Mouse (Mus musculus): Measurements from ENCODE around the gene Arfgap3.
"Not testable (repeated sequence)": the region's sequence is repeated elsewhere in the genome, so short reads cannot be mapped to it uniquely, and the experiment has no call there.

Arfgap3 gene

DNA sequence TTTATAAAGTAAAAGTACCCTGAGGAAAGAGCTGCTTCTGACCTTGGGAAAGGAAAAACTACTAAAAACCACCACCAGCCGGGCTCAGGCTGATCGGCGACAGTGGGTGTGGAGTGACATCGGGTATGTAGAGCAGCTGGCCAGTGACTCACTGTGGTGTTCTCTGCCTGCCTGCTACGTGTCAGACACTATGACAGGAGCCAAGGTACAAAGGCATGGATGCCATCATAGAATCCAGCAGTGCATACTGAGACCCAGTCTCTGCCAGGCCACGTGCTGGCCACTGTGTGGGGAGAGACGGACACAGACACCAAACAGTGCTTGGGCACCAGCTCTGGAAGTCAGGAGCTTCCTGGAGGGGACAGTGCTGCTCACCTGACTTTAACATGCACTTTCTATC, 5.1 kb downstream of the Arfgap3 start:
- peak in 1 of 2 experiments; percentile 39 for DNase-seq

DNA sequence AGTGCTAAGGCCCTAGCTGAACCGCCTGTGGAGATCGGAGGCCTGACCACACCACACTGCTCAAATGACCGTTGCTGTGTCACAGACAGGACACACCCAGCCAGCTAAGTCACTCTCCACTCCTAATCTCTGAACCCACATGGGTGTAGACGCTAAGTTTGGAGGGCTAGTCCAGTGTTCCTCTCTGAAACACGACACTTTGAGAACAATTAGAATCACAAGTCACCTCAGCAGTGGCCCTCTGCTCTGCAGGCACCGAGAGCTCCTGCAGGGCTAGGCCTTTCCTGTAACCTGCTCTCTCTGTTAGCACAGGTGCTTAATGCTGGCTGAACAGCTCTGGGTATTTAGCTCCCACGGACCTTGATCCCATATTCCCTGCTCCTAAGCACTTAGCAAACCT, 5.9 kb downstream of the Arfgap3 start:
- peak in 1 of 2 experiments; percentile 51 for DNase-seq

DNA sequence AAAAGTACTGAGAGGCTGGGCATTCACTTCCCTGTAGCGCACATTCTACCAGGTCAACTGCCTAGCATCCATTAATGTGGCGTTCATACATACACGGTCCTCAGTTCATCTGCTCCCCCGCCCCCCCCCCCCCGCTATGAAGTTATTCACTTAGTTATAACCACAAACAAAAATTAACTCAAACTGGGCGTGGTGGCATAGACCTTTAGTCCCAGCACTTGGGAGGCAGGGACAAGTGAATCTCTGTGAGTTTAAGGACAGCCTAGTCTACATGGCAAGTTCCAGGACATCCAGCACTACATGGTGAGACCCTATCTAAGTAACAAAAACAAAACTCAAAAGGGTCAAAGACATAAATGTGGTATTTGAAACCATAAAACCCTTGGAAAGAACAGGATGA, 11.1 kb downstream of the Arfgap3 start:
- no peak for DNase-seq

DNA sequence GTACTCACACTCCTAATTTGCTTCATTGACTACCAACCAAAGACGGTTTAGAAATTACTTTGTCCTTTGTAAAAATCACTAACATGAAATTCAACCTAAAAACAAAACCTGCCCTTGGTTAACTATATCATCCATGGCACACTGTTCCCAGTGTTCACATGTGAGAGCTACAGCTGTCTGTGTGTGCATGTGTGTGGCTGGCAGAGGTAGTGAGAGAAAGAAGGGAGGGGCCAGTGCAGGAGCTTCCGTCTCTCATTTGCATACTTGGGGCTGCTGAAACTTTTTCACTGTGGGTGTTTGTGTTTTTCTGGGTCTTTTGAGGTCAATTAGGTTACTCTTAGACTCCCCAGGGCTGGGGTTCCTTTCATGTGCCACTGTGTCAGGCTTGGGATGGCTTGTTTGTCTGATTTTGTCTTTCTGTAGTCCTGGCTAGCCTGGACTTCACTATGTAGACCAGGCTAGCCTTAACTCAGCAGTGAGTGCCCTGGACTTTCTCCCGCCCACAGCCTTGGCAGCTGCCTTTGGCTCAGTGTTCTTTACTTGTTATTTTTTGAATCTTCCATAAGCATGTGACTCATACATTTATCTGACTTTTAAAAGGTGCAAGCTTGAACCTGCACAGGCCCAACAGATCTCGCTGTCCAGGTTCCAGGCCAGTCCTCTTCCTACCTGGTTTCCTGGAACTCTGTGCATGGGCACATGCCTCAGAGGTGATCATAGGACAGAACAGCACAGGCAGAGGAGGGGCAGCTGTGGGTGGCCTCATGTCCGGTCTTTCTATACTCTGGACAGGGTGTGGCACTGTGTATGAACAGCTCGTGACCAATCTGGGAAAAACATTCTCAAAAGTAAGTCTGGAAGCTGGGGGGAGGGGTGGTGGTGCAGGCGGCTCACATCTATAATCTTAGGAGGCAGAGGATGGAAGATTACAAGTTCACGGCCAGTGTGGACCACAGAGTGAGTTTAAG, 11.9 kb downstream of the Arfgap3 start:
- peak; percentile 11 to 62 for DNase-seq

DNA sequence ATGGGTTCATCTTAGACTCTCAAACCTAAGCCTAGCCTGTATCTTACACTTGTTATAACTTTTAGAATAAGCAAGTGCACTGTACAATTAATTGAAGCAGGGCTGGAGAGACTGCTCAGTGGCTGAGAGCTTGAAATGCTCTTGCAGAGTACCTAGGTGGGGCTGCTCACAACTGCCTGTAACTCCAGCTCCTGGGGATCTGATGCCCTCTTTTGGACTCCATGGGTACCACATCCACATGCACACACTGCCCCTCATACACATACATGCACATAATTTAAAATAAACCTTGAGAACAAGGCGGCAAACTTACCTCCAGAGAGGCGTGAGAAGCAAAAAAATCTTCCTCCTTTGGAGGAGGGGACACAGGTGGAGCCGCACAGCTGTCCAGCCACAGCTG, 17.7 kb downstream of the Arfgap3 start:
- no peak for DNase-seq

DNA sequence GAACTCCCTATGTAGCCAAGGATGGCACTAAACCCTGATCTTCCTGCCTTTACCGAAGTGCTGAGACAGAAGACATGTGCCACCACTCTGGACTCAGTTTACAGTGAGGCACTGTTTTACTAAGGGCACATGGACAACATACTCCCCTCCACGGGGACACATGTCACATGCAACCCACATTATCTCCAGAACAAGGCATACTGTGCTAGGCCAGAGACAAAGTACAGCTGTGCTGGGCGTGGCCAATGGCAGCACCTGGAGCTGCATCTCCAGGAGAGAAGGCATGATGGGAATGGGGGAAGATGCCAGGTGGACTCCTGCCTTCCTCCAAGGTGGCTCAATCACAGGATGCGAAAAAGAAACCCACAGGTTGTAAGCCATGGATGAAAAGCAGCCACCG, 21.1 kb downstream of the Arfgap3 start:
- DNase-seq: no peak

DNA sequence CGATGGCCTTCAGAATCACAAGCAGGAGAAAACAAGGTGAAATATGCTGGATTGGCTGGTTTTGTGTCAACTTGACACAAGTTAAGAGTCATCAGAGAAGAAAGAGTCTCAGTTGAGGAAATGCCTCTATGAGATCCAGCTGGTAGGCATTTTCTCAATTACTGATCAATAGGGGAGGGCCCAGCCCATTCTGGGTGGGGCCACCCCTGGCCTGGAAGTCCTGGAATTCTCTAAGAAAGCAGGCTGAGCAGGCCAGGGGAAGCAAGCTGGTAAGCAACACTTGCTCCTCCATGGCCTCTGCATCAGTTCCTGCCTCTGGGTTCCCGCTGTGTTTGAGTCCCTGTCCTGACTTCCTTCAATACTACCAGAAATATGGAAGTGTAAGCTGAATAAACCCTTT, 27.0 kb downstream of the Arfgap3 start:
- DNase-seq: no peak

DNA sequence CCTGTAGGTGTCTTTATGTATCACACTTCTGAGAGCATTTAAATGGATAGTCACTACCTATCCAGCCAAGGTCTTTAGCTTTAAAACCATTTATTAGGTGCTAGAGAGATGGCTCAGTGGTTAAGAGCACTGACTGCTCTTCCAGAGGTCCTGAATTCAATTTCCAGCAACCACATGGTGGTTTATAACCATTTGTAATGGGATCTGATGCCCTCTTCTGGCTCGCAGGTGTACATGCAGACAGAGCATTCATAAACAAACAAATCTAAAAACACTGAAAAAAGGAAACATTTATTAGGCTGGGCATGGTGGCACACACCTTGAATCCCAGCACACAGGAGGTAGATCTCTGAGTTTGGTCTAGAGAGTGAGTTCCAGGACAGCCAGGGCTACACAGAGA, 35.1 kb downstream of the Arfgap3 start:
- DNase-seq: no peak

DNA sequence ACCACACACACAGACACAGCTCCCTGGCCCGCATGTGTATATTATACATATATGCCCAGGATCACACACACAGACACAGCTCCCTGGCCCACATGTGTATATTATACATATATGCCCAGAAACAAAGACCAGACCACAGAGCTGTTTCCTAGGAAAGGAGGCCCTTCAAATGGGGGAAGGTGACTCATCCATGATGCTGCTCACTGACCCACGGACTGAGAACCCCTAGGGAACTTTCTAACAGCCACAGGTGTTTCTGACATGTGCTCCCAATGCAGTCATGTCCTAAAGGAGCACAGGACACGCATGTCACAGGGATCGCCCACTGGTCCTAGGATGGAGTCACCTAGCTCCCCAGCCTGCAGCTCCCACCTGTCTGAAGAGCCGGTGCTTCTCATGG, 40.2 kb downstream of the Arfgap3 start:
- no peak for DNase-seq

DNA sequence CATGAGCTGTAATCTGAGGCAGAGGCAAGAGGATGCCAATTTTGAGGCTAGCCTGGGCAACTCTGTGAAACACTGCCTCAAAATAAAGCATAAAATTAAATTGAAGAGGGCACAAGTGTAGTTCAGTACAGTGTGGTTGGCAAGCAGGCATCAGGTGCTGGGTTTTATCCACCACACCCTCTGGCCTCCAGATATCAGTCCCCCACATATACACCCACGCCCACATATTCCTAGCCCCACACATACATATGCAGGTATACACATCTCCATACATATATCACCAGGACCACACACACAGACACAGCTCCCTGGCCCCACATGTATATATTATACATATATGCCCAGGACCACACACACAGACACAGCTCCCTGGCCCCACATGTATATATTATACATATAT, 41.3 kb downstream of the Arfgap3 start:
- DNase-seq: not testable (repeated sequence)

DNA sequence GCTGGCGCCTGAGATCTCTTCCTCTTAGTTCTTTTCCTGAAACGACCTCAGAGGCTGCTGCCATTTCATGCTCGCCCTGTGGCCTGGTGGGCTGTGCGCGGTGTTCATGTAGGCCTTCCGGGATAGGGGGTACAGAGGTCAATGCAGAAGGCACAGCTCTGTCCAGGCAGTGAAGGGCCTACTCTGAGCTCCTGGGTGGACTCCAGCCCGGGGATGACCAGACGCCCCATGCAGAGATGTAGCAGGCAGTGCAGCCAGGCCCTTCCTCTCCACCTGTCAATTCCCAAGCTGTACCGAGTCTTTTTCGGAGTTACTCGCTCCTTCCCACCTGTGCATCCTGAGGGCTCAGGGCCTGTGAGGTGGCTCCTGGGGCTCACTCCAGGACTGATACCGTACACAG, 43.9 kb downstream of the Arfgap3 start:
- DNase-seq: no peak

DNA sequence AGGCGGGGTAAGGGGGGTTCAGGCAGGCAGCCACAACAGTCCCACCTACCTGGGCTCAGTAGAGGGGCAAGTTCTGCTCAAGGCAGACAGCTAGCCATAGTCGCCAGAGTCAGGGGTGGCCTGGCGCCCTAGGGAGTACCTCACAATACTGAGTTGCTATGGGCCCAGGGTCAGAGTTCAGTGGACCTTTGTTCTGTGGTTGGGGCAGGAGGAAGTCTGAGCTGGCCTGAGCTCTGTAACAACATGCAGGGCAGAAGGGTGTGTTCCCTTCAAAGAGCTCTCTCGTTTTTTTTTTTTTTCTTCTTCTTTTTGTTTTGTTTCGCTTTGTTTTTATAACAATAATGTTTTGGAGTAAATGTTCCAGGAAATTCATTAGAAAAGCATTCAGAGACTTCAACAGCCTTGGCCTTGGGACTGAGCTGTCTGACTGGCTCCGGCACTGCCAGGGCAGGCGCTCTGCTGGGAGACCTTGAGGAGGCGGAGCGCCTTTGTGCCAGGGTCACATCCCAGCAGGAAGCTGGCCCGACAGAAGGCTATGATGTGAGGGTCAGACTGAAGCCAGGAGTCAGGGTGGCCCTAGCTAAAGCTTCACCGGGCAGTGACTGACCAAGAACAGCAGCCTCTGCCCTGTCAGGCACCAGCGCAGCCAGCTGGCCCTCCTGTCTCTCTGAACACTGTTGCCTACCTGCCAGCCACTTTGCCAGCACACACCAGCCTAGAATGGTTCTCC, 44.7 kb downstream of the Arfgap3 start:
- DNase-seq: peak; percentile 80 to 87

DNA sequence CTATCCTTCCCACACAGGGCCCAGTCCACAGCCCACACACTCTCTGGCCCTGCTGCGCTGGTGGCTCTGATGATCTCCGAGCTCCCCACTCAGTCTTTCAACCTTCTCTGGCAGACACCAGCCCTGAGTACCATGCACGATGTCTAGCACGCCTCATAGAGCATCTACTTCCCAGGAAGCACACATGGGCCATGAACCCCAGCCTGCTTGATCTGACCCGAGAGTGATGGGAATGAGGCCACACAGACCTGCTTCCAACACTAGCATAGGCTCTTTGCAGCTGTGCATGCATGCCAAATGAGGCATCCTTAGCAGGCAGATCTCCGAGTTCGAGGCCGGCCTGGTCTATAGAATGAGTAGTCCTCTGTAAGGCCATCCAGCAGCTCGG, 45.2 kb downstream of the Arfgap3 start:
- DNase-seq: no peak

DNA sequence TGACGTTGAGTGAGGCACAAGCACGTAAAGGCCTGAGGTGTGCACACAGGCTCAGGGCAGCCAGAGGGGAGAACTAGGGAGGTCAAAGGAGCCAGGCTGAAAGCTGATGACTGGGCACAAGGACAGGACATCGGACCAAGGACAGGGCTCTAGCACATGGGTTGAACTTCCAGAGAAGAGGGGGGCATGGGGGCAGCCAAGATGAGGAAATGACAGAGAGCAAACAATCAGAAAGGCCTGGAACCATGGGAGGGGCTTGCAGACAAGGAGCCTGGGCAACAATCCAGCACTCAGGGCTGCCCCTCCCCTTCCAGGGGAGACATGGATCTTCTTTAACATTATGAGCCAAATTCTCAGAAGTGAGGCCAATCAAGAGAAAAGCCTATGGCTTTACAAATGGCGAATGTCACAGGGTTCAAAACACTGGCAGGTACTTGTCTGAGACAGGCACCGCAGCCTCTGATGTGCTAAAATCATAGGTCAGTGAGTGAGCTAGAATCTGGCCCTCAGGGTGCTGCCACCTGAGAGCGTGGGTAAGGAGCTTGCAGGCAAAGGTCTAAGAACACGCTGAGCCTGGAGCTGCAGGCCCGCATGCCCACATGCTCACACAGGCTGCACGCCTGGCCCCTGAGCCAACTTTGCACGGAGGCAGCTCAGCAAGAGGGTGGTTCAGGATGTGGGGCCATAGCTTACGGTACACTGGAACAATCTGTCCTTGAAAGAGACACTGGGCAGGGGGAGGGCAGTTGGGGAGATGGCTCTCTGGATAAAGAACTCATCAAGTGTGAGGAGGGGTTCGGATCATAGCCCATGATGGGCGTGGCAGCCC, 46.2 kb downstream of the Arfgap3 start:
- peak; percentile 81 to 90 for DNase-seq

DNA sequence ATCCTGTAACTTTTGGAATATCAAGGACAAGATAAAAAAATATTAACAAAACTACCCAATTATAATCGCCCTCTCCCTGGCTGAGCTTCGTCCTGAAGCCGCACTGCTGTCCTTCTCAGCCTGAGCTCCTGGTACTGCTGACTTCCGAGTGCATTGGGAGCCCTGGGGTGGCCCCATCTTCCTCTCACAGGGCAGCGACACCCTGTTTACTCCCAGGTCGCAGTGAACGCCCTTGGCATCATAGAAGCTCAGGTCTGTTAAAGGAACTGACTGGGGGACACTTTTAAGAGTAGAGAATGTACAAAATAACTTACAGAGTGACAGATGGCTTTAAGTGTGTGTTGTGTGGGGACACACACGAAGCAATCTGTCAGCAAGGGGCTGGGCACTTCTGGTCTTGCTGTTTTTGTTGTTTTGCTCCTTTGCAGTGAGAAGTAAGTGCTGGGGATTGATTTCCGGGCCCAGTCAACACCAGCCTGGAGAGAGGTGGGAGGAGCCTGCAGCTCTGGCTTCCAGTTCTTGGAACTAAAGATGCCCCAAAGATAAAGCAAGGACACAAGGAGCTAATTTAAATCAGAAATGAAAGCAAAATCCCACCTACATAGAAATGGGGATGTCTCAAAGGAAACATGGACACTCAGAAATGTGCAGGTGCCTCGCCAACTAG, 50.0 kb downstream of the Arfgap3 start:
- DNase-seq: peak in 1 of 2 experiments; percentile 63

DNA sequence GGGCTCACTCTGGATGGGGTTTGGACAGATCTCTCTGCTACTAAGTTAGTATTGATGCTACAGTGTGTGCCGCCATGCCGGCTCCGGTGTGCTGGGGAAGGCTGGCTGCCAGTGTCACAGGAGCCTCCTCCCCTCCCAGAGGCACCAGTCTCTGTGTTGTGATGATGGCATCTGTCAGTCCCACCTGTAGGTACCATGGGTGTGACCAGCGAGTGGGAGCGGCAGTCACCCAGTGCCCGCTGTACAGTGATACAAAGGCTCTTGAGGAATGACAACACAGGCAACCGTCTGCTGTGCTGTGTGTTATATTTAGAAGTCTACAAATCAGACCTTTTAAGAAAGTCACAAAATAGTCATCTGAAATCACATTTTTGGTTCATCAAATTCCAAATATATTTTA, 50.6 kb downstream of the Arfgap3 start:
- DNase-seq: no peak

DNA sequence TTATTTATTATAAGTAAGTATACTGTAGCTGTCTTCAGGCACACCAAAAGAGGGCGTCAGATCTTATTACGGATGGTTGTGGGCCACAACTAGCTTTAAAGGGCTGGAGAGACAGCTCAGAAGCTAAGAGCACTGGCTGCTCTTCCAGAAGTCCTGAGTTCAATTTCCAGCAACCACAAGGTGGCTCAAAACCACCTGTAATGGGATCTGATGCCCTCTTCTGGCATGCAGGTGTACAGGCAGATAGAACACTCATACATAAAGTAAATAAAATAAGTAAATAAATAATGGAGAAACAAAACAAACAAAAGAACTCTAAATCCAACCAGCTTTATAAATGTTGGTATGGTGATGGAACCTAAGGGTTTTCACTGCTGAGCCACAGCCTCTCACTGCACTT, 51.2 kb downstream of the Arfgap3 start:
- DNase-seq: no peak

DNA sequence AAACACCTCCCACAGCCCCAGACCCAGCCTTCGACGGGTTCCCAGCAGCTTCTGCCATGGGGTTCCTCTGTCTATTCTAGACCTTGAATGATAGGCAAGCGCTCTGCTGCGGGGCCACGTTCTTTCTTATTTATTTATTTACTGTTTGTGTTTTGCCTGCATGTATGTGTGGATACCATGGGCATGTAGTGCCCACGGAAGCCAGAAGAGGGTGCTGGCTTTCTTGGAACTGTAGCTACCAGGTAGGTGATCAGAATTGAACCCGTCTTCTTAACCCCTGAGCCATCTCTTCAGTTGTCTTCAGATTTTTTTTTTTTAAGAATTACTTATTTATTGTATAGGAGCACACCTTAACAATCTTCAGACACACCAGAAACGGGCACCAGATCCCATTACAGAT, 51.7 kb downstream of the Arfgap3 start:
- DNase-seq: no peak

DNA sequence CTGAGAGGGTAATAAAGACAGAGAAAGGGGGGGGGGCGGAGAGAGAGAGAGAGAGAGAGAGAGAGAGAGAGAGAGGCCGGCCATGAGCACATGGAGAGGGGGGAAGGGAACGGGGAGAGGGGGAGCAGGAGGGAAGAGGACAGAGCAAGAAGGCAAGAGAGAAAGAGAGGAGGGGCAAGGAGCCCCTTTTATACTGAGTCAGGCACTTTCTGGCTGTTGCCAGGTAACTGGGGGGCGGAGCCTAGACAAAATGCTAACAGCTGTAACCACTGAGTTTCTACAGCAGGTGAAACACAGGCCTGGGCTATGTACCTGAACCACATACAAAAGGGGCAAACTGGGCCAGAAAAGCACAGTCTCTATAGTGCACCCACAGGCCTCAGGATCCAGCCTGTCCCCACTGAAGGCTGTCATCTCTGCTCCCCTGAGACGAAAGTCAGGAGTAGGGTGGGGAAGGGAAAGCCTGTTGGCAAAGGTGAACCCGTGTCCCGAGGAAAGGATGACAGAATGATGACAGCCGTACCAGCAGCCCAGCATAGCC, 53.2 kb downstream of the Arfgap3 start:
- no peak for DNase-seq

DNA sequence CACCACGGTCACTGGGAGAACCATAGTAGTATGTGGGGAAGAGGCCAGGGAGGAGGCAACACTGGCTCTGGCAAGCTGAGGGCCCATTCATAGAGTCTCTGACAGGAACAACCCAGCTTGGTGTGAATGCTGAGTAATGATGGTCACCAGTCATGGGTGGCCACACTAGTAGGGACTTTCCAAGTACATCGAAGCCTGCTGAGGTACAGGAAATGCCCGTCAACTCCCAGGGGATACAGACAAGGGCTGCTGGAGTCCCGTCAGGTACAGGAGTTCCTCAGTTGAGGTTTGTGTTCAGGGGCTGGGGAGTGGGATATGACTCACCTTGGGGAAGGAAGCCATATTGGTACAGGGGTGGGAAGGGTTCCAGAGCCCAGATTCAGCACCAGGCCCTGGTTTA, 54.0 kb downstream of the Arfgap3 start:
- no peak for DNase-seq

DNA sequence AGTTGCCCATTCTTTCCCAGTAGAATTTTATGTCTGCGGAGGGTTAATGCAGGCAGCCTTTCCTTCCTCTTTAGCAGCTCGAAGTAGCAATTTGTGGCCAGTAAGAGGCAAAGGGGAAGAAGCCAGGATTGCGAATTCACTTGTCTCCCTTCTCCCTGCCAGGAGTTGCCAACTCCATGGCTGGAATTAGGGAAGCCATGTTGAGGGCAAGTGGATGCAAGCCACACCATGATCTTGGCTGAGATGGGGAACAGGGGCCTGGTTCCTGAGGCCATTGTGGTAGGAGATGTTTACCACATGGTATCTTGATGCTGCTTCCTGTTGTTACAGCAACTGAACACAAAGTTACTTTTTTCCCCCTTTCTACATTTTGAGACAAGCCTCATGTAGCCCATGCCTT, 55.1 kb downstream of the Arfgap3 start:
- DNase-seq: no peak
